Mouse (Mus musculus) hindlimb bud, embryonic 11.5 days (tissue): ENCODE data around the gene Ssxb10.
"Not testable (repeated sequence)": the region's sequence is repeated elsewhere in the genome, so short reads cannot be mapped to it uniquely, and the experiment has no call there.

Experiments
- DNase-seq: peaks from one replicate; pipeline ENCODE4 v3.0.0-alpha.2; 2012; ENCODE audit warnings: low read depth, low spot score; ENCODE audit errors: extremely low spot score

Ssxb10 gene

DNA sequence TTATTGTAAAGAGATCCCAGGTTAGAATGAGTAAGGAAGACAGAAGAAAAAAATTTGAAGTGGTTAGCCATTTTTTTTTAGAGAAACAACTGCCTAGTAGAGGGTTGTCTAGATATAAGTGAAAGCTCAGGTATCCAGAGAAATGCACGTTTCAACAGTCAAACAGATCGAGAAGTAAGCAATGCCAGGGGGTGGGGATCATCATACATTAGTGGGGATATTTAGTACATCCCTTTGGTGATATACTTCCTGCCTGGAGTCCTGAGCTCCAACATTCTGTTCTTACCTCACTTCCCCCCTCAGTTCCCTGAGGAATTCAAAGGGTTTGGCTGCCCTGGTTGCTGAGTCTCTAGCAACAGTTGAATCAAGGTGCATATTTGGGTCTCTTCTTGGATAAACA lies at the start of gene Ssxb10:
Gene Ssxb10, plus strand, starts transcription at position 301 of the 400 bp plus-strand sequence.
- DNase-seq, result no peak

DNA sequence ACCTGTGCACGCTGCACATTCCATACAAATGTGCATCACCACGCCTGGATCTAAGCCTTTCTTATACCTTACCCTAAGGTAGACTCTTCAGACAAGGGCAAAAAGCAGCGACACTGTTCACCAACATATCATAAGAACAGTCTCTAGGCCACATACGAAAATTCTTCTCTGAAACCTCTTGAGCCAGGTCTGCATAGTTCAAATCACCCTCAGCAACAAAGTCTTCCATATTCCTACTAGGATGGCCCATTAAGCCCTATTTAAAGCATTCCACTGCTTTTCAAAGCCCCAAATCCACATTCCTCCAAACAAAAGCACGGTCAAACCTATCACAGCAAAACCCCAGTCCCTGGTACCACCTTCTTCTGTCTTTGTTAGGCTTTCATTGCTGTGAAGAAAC lies 38.6 kb upstream of the Ssxb10 start:
- no peak for DNase-seq

DNA sequence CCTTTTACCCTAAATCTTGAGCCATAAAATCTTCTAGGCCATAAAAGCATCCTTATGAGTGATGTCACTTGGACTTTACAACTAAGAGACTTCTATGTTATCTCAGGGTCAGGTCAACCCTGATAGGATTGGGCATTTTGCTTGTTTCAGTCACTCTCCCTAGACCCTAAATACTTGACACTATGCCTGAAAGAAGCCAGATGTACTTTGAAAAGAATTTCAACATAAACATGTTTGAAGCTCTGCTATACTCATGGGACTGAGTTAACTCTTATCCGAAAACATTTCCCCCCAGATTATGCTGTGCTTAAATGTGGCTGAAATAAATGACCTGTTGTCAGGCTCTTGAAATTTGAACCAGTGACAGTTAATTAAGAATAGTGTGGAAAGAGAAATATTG lies 17.9 kb upstream of the Ssxb10 start:
- DNase-seq, result no peak

DNA sequence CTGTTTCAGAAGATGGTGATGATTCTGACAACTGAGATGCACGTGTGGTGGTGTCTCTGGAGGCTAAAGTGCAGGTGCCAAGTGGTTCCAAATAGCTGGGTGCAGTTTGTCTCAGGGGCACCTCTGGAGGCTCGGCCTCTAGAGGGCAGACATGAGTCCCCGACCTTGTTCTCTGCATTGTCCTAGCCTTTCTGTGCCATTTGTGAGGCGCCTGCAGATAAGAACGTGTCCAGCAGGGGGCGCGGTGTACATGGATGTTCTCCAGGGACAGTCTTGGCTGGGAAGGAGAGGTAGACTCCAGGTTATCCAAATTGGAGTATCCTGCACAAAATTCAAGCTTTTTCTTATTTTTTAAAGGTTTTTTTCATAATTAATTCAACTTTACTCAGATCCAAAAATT lies 12.3 kb upstream of the Ssxb10 start:
- DNase-seq, result not testable (repeated sequence)

DNA sequence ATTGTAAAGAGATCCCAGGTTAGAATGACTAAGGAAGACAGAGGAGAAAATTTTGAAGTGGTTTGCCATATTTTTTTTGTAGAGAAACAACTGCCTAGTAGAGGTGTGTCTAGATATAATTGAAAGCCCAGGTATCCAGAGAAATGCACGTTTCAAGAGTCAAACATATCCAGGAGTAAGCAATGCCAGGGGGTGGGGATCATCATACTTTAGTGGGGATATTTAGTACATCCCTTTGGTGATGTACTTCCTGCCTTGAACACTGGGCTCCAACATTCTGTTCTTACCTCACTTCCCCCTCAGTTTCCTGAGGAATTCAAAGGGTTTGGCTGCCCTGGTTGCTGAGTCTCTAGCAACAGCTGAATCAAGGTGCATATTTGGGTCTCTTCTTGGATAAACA lies 39.5 kb downstream of the Ssxb10 start, which contains the start of gene Ssxb9:
Gene Ssxb9, plus strand, starts transcription at position 301 of the 400 bp plus-strand sequence.
- not testable (repeated sequence) for DNase-seq
